8 mouse cellular contexts compared by ENCODE assay signal in genomic region chr15:26015979-26016665, GRCm38 (mm10). TPM values are rescaled to one million over a fixed set of nuclear protein-coding genes. Genes with fewer than 3 reads are reported as not detected.
DNase-seq lines count a peak whose midpoint lies in the region; ATAC-seq lines count a peak whose summit lies in the region.

No protein-coding gene starts in this region.

- H3K36me3 ChIP-seq in kidney, embryonic 14.5 days (ENCODE audit: control insufficient read depth, insufficient read depth, low read length), result no peaks in the 10 kb centered on the region

- H3K4me2 ChIP-seq in kidney, embryonic 14.5 days (replicated peaks; ENCODE audit: low read depth, low read length), result no peak overlapping the region

- H3K27ac ChIP-seq in kidney, embryonic 14.5 days (ENCODE audit: low read depth, low read length), result no peak overlapping the region

- H3K9me3 ChIP-seq in kidney, embryonic 14.5 days (ENCODE audit: control insufficient read depth, low read length), result no peaks in the 10 kb centered on the region

- peak; percentile 90 for ATAC-seq in kidney, embryonic 14.5 days (ENCODE audit: low FRiP score, low TSS enrichment)
- peak; percentile 47; the same call in 1 of the 2 replicates for ATAC-seq in monocyte, adult 5-6 weeks (replicated peaks; ENCODE audit: insufficient number of reproducible peaks, low FRiP score, low TSS enrichment, poor library complexity, severe bottlenecking)
- no peak for ATAC-seq in CD4-positive, CD25-positive, alpha-beta regulatory T cell, adult 4 months

- H3K27me3 ChIP-seq in kidney, embryonic 14.5 days (ENCODE audit: control insufficient read depth, insufficient read depth, low read length), result no peaks in the 10 kb centered on the region

- no peak overlapping the region for H3K9ac ChIP-seq in kidney, embryonic 14.5 days (ENCODE audit: low read depth, low read length)

- WGBS in kidney, embryonic 14.5 days, result 13% methylated on average over 14 of the region's 14 CpGs

- DNase-seq in adrenal gland, adult 8-10 months, result peak; percentile 7
- peak; percentile 82 for DNase-seq in embryo, embryonic 10.5 days (ENCODE audit: low spot score)
- no peak for DNase-seq in thymus, postnatal 36 days
- no peak for DNase-seq in cerebellum, adult 11-12 months
- DNase-seq in right cerebral cortex, postnatal 25 days, result no peak

- no peak overlapping the region for H3K4me3 ChIP-seq in kidney, embryonic 14.5 days (ENCODE audit: low read length)

- no peaks in the 10 kb centered on the region for H3K4me1 ChIP-seq in kidney, embryonic 14.5 days (ENCODE audit: control insufficient read depth, insufficient read depth, low read length)

RNA-seq across cellular contexts. Expression of gene Zfp622, which starts 32.0 kb away (rescaled TPM):
- total RNA-seq in adrenal gland, adult 8-10 months (2022), result 10 to 100 TPM; 34.6 to 48.9 (median 45.5) TPM
- polyA plus RNA-seq in kidney, embryonic 14.5 days (2014; fragmentation: Nextera tagmentation; extraction: Ambion mirVana), result 38.1 and 38.4 TPM in 2 replicates
- 162 to 234 TPM (median 165 TPM) in 3 replicates for total RNA-seq in monocyte, adult 5-6 weeks (2017)
- polyA plus RNA-seq in CD4-positive, CD25-positive, alpha-beta regulatory T cell, adult 4 months (2017; shearing (Covaris generic)), result 10 to 100 TPM in 1 of 2 experiments, 1 to 10 TPM in 1; 6.3 to 18.1 TPM

Comparison
In these comparisons a context has a peak if more than half of its experiments do, and no peak if none do; other contexts are left out.
1. DNase-seq: peak in adrenal gland, adult 8-10 months (single experiment) and embryo, embryonic 10.5 days (single experiment); none in thymus, postnatal 36 days (0 of 2), cerebellum, adult 11-12 months (single experiment) and right cerebral cortex, postnatal 25 days (single experiment).